Mouse (Mus musculus) liver, embryonic 11.5 days (tissue): ENCODE data around the gene Atp13a1. TPM values are rescaled to one million over a fixed set of nuclear protein-coding genes. Genes with fewer than 3 reads are reported as not detected.

Experiments
- ATAC-seq: fragments of 200-750 bp; cut with Nextera tagmentation; replicated peaks from 2 replicates; pipeline ENCODE4 v1.8.0; 2017; ENCODE audit warnings: moderate number of reproducible peaks, mild to moderate bottlenecking, moderate TSS enrichment, moderate library complexity; ENCODE audit not compliant: low FRiP score
- DNase-seq: peaks from one replicate; pipeline ENCODE4 v3.0.0-alpha.2; 2017; ENCODE audit warnings: low spot score
- H3K27ac ChIP-seq: fragments of 300-500 bp; sonication (generic); 2 replicates; pipeline ENCODE4 v1.5.1; 2014; ENCODE audit warnings: mild to moderate bottlenecking, low read depth, low read length, control low read depth
- H3K27me3 ChIP-seq: fragments of 300-500 bp; sonication (generic); replicated peaks from 2 replicates; pipeline ENCODE4 v1.6.1; 2014; ENCODE audit warnings: low read length, mixed read lengths; ENCODE audit not compliant: control insufficient read depth, insufficient read depth
- H3K36me3 ChIP-seq: fragments of 300-500 bp; sonication (generic); 2 replicates; pipeline ENCODE4 v1.6.1; 2014; ENCODE audit warnings: mild to moderate bottlenecking, low read length, moderate library complexity, mixed read lengths; ENCODE audit not compliant: control insufficient read depth, insufficient read depth
- H3K4me1 ChIP-seq: fragments of 300-500 bp; sonication (generic); replicated peaks from 2 replicates; pipeline ENCODE4 v1.6.1; 2014; ENCODE audit warnings: low read length, mixed read lengths; ENCODE audit not compliant: control insufficient read depth, insufficient read depth
- H3K4me2 ChIP-seq: fragments of 300-500 bp; sonication (generic); 2 replicates; pipeline ENCODE4 v1.6.1; 2014; ENCODE audit warnings: mild to moderate bottlenecking, control low read depth, moderate library complexity
- H3K4me3 ChIP-seq: fragments of 300-500 bp; sonication (generic); 2 replicates; pipeline ENCODE4 v1.5.1; 2014; ENCODE audit warnings: low read depth, low read length, control low read depth
- H3K9ac ChIP-seq: fragments of 300-500 bp; sonication (generic); 2 replicates; pipeline ENCODE4 v1.6.1; 2014; ENCODE audit warnings: low read depth, low read length, control low read depth
- H3K9me3 ChIP-seq: fragments of 300-500 bp; sonication (generic); 2 replicates; pipeline ENCODE4 v1.6.1; 2016; ENCODE audit warnings: low read length, inconsistent platforms, mixed read lengths; ENCODE audit not compliant: control insufficient read depth
- WGBS: fragments of 180-500 bp; shearing (Covaris S2); extraction: QIAGEN DNeasy Blood & Tissue Kit; methylation state at CpG from one replicate; pipeline ENCODE4 v1.1.7; 2014; 5-methylcytosine and 5-hydroxymethylcytosine counted together
- polyA plus RNA-seq: library from polyadenylated mRNA; unstranded; fragments of >200 nt; fragmentation: Nextera tagmentation; extraction: Ambion mirVana; gene quantifications from 2 replicates; pipeline ENCODE4 v1.2.1, GENCODE M21; 2014

The Atp13a1 gene
- polyA plus RNA-seq, 1 experiment from 2014 or later, result 53.4 TPM

DNA sequence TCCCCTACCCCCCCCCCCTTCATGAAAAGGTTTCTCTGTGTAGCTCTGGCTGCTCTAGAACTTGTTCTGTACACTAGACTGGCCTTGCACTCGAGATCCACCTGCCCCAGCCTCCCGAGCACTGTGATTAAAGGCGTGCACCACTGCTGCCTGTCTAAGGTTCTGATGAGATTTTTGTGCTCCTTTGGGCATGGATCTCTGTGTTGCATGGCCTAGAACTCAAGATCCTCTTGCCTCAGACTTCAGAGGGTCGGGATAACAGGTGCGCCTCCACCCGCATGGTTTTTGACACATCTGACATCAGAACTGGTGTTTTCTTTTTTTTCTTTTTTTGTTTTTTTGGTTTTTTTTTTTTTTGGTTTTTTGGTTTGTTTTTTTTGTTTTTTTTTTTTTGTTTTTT is 13.6 kb downstream of the Atp13a1 start:
- no peak overlapping the region for H3K27ac ChIP-seq
- no peak overlapping the region for H3K4me2 ChIP-seq
- no peaks in the 10 kb centered on the region for H3K9me3 ChIP-seq
- 91% methylated on average over 6 of the region's 6 CpGs for WGBS
- H3K4me3 ChIP-seq, result no peak overlapping the region
- H3K9ac ChIP-seq, result no peak overlapping the region
- peaks cover 72% of the 10 kb centered on the region for H3K36me3 ChIP-seq
- peaks cover 3% of the 10 kb centered on the region for H3K4me1 ChIP-seq
- DNase-seq (no peak), ATAC-seq (no peak)
- H3K27me3 ChIP-seq, result no peaks in the 10 kb centered on the region

DNA sequence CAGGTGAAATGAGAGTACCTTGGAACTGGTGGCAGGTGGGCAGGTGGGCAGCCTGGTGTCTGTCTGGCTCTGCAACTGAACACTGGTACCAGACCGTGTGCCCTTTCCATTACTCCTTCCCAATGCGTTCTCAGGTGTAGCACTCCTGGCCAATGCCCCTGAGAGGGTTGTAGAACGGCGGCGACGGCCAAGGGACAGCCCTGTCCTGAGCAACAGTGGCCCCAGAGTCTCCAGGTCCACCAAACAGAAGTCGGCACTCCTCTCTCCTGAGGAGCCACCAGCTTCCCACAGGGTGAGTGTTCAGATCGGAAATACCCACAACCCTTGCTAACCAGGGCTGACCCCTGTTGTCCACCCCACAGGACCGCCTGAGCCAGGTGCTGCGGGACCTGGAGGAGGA is 14.1 kb downstream of the Atp13a1 start:
- DNase-seq (no peak), ATAC-seq (no peak)
- 90% methylated on average over 10 of the region's 10 CpGs for WGBS
- Histone ChIP-seq H3K4me2 (no peak overlapping the region), H3K9me3 (no peaks in the 10 kb centered on the region), H3K27me3 (no peaks in the 10 kb centered on the region), H3K9ac (no peak overlapping the region), H3K4me1 (peaks cover 6% of the 10 kb centered on the region), H3K27ac (no peak overlapping the region), H3K36me3 (peaks cover 66% of the 10 kb centered on the region), H3K4me3 (no peak overlapping the region)

DNA sequence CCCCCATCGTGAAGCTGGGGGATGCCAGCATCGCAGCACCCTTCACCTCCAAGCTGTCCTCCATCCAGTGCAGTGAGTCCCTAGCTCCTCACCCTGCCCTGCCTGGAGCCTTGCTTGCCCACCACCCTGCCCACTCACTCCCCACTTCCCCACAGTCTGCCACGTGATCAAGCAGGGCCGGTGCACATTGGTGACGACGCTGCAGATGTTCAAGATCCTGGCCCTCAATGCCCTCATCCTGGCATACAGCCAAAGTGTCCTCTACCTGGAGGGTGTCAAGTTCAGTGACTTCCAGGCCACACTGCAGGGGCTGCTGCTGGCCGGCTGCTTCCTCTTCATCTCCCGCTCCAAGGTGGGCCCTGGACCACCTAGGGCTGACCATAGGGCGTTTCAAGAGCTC is 14.5 kb downstream of the Atp13a1 start:
- H3K4me3 ChIP-seq, result no peak overlapping the region
- DNase-seq, result no peak
- peaks cover 6% of the 10 kb centered on the region for H3K4me1 ChIP-seq
- H3K9me3 ChIP-seq, result no peaks in the 10 kb centered on the region
- no peaks in the 10 kb centered on the region for H3K27me3 ChIP-seq
- no peak for ATAC-seq
- peaks cover 62% of the 10 kb centered on the region for H3K36me3 ChIP-seq
- no peak overlapping the region for H3K9ac ChIP-seq
- WGBS, result 94% methylated on average over 9 of the region's 9 CpGs
- H3K27ac ChIP-seq, result no peak overlapping the region
- no peak overlapping the region for H3K4me2 ChIP-seq

DNA sequence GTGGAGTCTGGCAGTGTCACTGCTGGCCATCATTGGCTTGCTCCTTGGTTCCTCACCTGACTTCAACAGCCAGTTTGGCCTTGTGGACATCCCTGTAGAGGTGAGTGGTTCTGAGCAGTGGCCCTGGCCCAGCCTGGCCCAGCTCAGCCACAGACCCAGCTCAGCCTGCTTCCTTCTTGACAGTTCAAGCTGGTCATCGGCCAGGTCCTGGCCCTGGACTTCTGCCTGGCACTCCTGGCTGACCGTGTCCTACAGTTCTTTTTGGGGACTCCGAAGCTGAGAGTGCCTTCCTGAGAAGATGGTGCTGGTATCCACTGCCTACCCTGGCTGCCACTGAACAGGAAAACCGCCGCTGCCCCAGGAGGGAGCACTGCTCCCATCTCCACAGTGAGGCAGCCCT is 16.3 kb downstream of the Atp13a1 start:
- no peak for ATAC-seq
- H3K27ac ChIP-seq, result no peak overlapping the region
- H3K9me3 ChIP-seq, result no peaks in the 10 kb centered on the region
- no peak overlapping the region for H3K9ac ChIP-seq
- WGBS, result 90% methylated on average over 5 of the region's 5 CpGs
- H3K27me3 ChIP-seq, result no peaks in the 10 kb centered on the region
- peaks cover 52% of the 10 kb centered on the region for H3K36me3 ChIP-seq
- no peak overlapping the region for H3K4me3 ChIP-seq
- H3K4me1 ChIP-seq, result peaks cover 6% of the 10 kb centered on the region
- H3K4me2 ChIP-seq, result no peak overlapping the region
- DNase-seq, result no peak

DNA sequence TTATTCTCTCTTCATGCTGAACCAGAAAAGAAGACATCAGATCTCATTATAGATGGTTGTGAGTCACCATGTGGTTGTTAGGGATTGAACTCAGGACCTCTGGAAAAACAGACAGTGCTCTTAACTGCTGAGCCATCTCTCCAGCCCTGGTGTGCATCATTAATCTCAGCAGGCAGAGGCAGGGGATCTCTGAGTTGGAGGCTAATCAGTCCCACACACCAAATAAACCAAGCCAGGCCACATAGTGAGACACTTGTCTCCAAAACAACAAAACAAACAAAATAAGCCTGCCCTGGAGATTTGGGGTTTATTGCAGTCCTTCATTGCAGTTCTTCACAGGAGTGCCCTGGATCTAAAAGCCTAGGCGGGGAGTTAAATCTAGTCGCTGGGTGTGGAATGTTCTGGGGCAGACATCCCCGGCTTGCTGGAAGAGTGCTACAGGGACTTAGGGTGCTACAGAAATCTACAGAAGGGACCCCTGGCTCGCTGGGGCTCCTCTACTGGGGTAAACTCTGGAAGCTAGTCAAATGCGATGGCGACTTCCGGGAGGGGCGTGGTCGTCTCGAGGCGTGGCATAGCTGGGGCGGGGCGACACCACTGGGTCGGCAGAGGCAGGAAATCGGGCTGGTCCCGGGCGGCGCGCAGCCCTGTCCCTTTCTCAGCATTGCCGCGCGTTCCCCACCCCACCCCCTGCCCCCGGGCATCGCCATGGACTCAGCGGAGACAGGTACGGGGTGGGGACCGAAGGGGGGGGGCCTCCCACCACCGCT is 17.3 kb downstream of the Atp13a1 start, which contains the start of gene Gmip:
TSS of gene Gmip (plus strand) at position 586 of the 770 bp plus-strand sequence.
- Histone ChIP-seq H3K4me1 (peaks cover 6% of the 10 kb centered on the region), H3K4me2 (peak within 1 kb of the TSS; percentile 99), H3K9me3 (no peaks in the 10 kb centered on the region), H3K27me3 (no peaks in the 10 kb centered on the region), H3K36me3 (peaks cover 42% of the 10 kb centered on the region), H3K9ac (peak within 1 kb of the TSS; percentile 70), H3K27ac (no peak within 1 kb of the TSS), H3K4me3 (peak within 1 kb of the TSS; percentile 72)
- ATAC-seq (peak; percentile 81), DNase-seq (peak; percentile 90)
- 6% methylated on average over 28 of the region's 28 CpGs for WGBS

DNA sequence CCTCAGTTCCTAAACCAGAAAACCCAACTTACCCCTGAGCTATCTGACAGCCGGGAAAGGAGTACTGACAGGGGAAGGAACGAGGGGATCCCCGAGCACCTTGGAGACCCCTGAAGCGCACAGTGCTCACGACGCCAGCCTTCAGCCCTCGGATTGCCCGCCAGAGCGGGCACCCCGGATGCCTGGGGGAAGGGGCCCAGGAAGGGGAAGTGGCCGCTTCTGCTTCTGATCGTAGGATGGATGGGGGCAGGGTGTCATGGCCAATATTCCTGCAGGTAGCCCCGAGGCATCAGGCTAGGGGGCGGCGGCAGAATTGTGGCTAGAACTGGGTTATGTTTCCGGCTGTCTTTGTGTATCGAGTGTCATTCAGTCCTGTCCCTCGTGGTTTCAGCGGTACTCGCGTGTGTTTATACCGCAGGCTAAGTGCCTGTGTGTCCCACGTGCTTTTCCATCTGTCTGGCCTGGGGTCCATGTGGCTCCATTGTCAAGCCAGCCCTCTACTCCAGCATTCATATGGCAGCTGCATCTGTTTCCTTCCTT is 18.0 kb downstream of the Atp13a1 start:
- DNase-seq (no peak), ATAC-seq (peak; percentile 37)
- Histone ChIP-seq H3K27me3 (no peaks in the 10 kb centered on the region), H3K4me3 (peak overlapping the region; percentile 72), H3K9me3 (no peaks in the 10 kb centered on the region), H3K4me1 (peaks cover 6% of the 10 kb centered on the region), H3K36me3 (peaks cover 36% of the 10 kb centered on the region), H3K4me2 (peak overlapping the region; percentile 99), H3K9ac (peak overlapping the region; percentile 70), H3K27ac (no peak overlapping the region)
- under 1% methylated on average over 23 of the region's 23 CpGs for WGBS

DNA sequence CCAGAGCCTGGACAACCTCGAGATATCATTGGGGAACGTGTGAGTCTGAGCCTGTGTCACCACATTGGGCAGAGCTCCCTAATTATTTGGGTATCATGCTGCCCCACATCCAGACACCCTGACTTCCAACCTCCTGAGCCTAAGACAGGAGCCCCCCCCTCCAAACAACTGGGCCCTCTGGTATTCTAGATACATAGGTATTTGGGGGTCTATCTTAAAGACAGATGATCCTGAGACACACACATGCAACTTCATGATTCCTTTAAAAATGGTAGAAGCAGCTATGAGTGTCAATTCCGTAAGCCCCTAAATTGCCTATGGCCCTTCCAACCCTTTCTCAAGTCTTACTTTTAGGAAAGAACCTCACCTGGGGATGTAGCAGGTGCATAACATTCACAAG is 18.9 kb downstream of the Atp13a1 start:
- peaks cover 37% of the 10 kb centered on the region for H3K36me3 ChIP-seq
- no peaks in the 10 kb centered on the region for H3K9me3 ChIP-seq
- no peaks in the 10 kb centered on the region for H3K27me3 ChIP-seq
- H3K4me3 ChIP-seq, result no peak overlapping the region
- no peak overlapping the region for H3K9ac ChIP-seq
- peaks cover 6% of the 10 kb centered on the region for H3K4me1 ChIP-seq
- ATAC-seq, result no peak
- no peak overlapping the region for H3K4me2 ChIP-seq
- 48% methylated on average over 3 of the region's 3 CpGs for WGBS
- no peak overlapping the region for H3K27ac ChIP-seq
- DNase-seq, result no peak

DNA sequence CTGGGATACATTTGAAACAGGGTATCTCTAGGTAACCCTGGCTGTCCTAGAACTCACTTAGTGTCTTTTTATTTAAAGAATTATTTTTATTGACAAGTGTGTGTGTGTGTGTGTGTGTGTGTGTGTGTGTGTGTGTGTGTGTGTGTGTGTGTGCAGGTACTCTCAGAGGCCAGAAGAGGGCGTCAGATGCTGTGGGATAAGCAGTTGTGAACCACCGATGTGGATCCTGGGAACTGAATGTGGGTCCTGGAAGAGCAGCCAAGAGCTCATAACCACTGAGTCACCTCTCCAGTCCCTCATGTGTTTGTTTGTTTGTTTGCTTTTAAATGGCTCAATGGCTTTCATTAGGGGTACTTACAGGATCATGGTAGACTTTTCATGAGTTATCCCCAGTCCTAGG is 23.9 kb downstream of the Atp13a1 start:
- H3K9ac ChIP-seq, result no peak overlapping the region
- H3K27me3 ChIP-seq, result no peaks in the 10 kb centered on the region
- H3K27ac ChIP-seq, result no peak overlapping the region
- no peaks in the 10 kb centered on the region for H3K9me3 ChIP-seq
- no peak for ATAC-seq
- no peak overlapping the region for H3K4me3 ChIP-seq
- H3K36me3 ChIP-seq, result peaks cover 23% of the 10 kb centered on the region
- DNase-seq, result no peak
- no peak overlapping the region for H3K4me2 ChIP-seq
- 92% methylated on average over 2 of the region's 2 CpGs for WGBS
- H3K4me1 ChIP-seq, result no peaks in the 10 kb centered on the region; the same call in 1 of the 2 replicates

DNA sequence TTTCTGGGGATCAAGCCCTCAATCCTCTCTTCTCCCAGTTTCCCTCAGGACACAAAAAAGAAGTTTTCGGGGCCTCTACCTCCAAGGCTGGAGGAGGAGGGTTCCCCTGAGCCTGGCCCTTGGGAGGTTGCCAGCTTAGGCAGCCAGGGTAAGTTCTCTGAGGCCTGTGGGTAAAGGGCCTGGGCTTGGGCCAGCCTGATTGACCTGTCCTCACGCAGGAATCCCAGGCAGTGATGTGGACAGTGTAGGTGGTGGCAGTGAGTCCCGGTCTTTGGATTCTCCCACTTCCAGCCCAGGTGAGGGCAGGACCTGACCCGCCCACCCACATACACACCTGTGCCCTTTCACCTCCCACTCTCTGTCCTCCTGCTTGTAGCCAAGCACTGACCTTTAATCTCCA is 24.4 kb downstream of the Atp13a1 start:
- WGBS, result 88% methylated on average over 4 of the region's 4 CpGs
- DNase-seq, result no peak
- H3K36me3 ChIP-seq, result peaks cover 23% of the 10 kb centered on the region
- H3K9me3 ChIP-seq, result no peaks in the 10 kb centered on the region
- H3K9ac ChIP-seq, result no peak overlapping the region
- H3K27me3 ChIP-seq, result no peaks in the 10 kb centered on the region
- H3K4me2 ChIP-seq, result no peak overlapping the region
- no peak for ATAC-seq
- no peak overlapping the region for H3K27ac ChIP-seq
- no peaks in the 10 kb centered on the region for H3K4me1 ChIP-seq
- no peak overlapping the region for H3K4me3 ChIP-seq
